ENCODE assay signal across 17 mouse cellular contexts in the genomic region with DNA sequence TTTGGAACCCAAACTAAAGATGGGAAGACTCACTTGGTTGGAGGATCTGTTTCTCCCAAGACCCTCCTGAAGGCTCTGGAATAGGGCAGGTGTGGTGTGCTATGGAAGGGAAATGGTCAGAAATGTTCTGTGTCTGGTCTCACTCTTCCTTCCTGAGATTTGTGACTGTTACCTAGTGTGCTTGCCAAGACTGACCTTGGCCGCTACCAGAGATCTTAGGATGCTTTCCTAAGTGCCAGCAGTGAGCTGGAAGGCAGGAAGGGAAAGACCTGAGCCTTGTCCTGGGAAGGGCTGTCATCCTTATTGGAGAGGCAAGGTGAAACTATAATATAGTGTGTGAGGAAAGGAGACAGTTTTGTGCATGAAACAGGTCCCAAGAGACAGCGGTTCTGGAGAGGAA. TPM values are rescaled to one million over a fixed set of nuclear protein-coding genes. Genes with fewer than 3 reads are reported as not detected.
A peak's percentile ranks its signal among the peaks of the same experiment; 100 is the strongest.
DNase-seq lines count a peak whose midpoint lies in the region; ATAC-seq and TF ChIP-seq lines count a peak whose summit lies in the region.
"Had no signal": no experiment of that assay in that cellular context is flagged by ENCODE, and none has a peak within 500 bp of the region (broad histone marks: within the 10 kb centered on the region; RNA-seq: fewer than 3 reads in every experiment).

No protein-coding gene starts in this region.

- intact Hi-C loops in gastrocnemius, postnatal 14 days (cut with DNase I; ENCODE audit: low total_unique reads), result loop anchor here (5.0 kb wide), 1 partner anchor 34 kb away; a partner anchor contains a TSS

- no peak overlapping the region for H3K9ac ChIP-seq in hindbrain, embryonic 11.5 days (ENCODE audit: low read depth, low read length)
- H3K9ac ChIP-seq in hindbrain, postnatal 0 days (replicated peaks; ENCODE audit: low read length), result no peak overlapping the region
- H3K9ac ChIP-seq in embryonic facial prominence, embryonic 15.5 days, result no peak overlapping the region
- H3K9ac ChIP-seq: liver, embryonic 15.5 days had no signal

- WGBS in hindbrain, embryonic 11.5 days, result 99% methylated on average over 2 of the region's 2 CpGs
- WGBS in hindbrain, postnatal 0 days, result 85% methylated on average over 2 of the region's 2 CpGs
- 92% methylated on average over 2 of the region's 2 CpGs for WGBS in embryonic facial prominence, embryonic 15.5 days
- WGBS in limb, embryonic 10.5 days, result 89% methylated on average over 2 of the region's 2 CpGs

- H3K27me3 ChIP-seq in hindbrain, embryonic 11.5 days (ENCODE audit: control insufficient read depth, insufficient read depth, low read length), result peaks cover 4% of the 10 kb centered on the region; the same call in 1 of the 2 replicates
- no peaks in the 10 kb centered on the region for H3K27me3 ChIP-seq in hindbrain, postnatal 0 days (ENCODE audit: insufficient read depth, low read length)
- no peaks in the 10 kb centered on the region for H3K27me3 ChIP-seq in embryonic facial prominence, embryonic 15.5 days
- peaks cover 28% of the 10 kb centered on the region for H3K27me3 ChIP-seq in limb, embryonic 10.5 days (ENCODE audit: low read depth, poor library complexity, severe bottlenecking)
- H3K27me3 ChIP-seq: Patski had no signal

- H3K4me1 ChIP-seq in hindbrain, embryonic 11.5 days (replicated peaks; ENCODE audit: control insufficient read depth, insufficient read depth, low read length), result peaks cover 14% of the 10 kb centered on the region
- H3K4me1 ChIP-seq in hindbrain, postnatal 0 days (ENCODE audit: insufficient read depth, low read length), result peaks cover 19% of the 10 kb centered on the region
- H3K4me1 ChIP-seq in embryonic facial prominence, embryonic 15.5 days, result peaks cover 33% of the 10 kb centered on the region
- peaks cover 32% of the 10 kb centered on the region for H3K4me1 ChIP-seq in limb, embryonic 10.5 days

- H3K4me2 ChIP-seq in hindbrain, embryonic 11.5 days (replicated peaks; ENCODE audit: low read depth, low read length), result peak overlapping the region; percentile 88
- no peak overlapping the region for H3K4me2 ChIP-seq in hindbrain, postnatal 0 days (ENCODE audit: low read depth, low read length)
- H3K4me2 ChIP-seq in embryonic facial prominence, embryonic 15.5 days (replicated peaks), result peak overlapping the region; percentile 82; the same call in 1 of the 2 replicates
- H3K4me2 ChIP-seq: liver, embryonic 15.5 days had no signal

- no peak for ATAC-seq in hindbrain, embryonic 11.5 days (ENCODE audit: low FRiP score)
- ATAC-seq in hindbrain, postnatal 0 days, result no peak
- ATAC-seq in embryonic facial prominence, embryonic 15.5 days (ENCODE audit: insufficient number of reproducible peaks, low FRiP score, low TSS enrichment, low read depth), result no peak
- ATAC-seq: Patski had no signal

- no peaks in the 10 kb centered on the region for H3K36me3 ChIP-seq in hindbrain, embryonic 11.5 days (ENCODE audit: control insufficient read depth, insufficient read depth, low read length)
- no peaks in the 10 kb centered on the region for H3K36me3 ChIP-seq in hindbrain, postnatal 0 days (ENCODE audit: insufficient read depth, low read length)
- H3K36me3 ChIP-seq in embryonic facial prominence, embryonic 15.5 days, result no peaks in the 10 kb centered on the region
- H3K36me3 ChIP-seq in limb, embryonic 10.5 days, result no peaks in the 10 kb centered on the region
- H3K36me3 ChIP-seq: liver, embryonic 15.5 days had no signal

- no peak for DNase-seq in hindbrain, embryonic 11.5 days (ENCODE audit: low spot score)
- no peak for DNase-seq in hindbrain, postnatal 0 days (ENCODE audit: low spot score)
- peak; percentile 25 for DNase-seq in limb, embryonic 10.5 days (ENCODE audit: low spot score)
- peak; percentile 11 for DNase-seq in neural tube, embryonic 10.5 days (ENCODE audit: extremely low spot score, low spot score)
- no peak for DNase-seq in spleen, postnatal 14 days (ENCODE audit: low spot score in 2 of 2)
- DNase-seq in gastrocnemius, postnatal 4 days (ENCODE audit: low spot score in 2 of 2), result no peak
- DNase-seq in gastrocnemius, postnatal 14 days, result no peak
- DNase-seq: adrenal gland, adult 8-10 months; gastrocnemius, postnatal 10 days; heart, postnatal 10 days; kidney, adult 8-10 months; spleen, adult 18-20 months; thymus, adult 18-20 months had no signal

- no peaks in the 10 kb centered on the region for H3K9me3 ChIP-seq in hindbrain, embryonic 11.5 days (ENCODE audit: control insufficient read depth, low read length)
- no peaks in the 10 kb centered on the region for H3K9me3 ChIP-seq in hindbrain, postnatal 0 days (ENCODE audit: low read length)
- no peaks in the 10 kb centered on the region for H3K9me3 ChIP-seq in embryonic facial prominence, embryonic 15.5 days (replicated peaks)
- H3K9me3 ChIP-seq in limb, embryonic 10.5 days (replicated peaks), result no peaks in the 10 kb centered on the region
- H3K9me3 ChIP-seq: liver, embryonic 15.5 days had no signal

- no peak overlapping the region for H3K27ac ChIP-seq in hindbrain, embryonic 11.5 days (ENCODE audit: low read depth, low read length)
- no peak overlapping the region for H3K27ac ChIP-seq in hindbrain, postnatal 0 days
- no peak overlapping the region for H3K27ac ChIP-seq in embryonic facial prominence, embryonic 15.5 days (replicated peaks)
- H3K27ac ChIP-seq in limb, embryonic 10.5 days, result no peak overlapping the region
- H3K27ac ChIP-seq: liver, embryonic 15.5 days; macrophage had no signal

- no peak overlapping the region for H3K4me3 ChIP-seq in hindbrain, embryonic 11.5 days (ENCODE audit: low read depth, low read length)
- no peak overlapping the region for H3K4me3 ChIP-seq in hindbrain, postnatal 0 days (ENCODE audit: low read length)
- H3K4me3 ChIP-seq in embryonic facial prominence, embryonic 15.5 days (replicated peaks), result no peak overlapping the region
- no peak overlapping the region for H3K4me3 ChIP-seq in limb, embryonic 10.5 days
- H3K4me3 ChIP-seq: liver, embryonic 15.5 days had no signal

- TF ChIP-seq CTCF in hindbrain, postnatal 0 days (IDR thresholded peaks at IDR 0.05; ENCODE audit: low read depth), result no peak

RNA-seq across cellular contexts. Expression of a gene that starts 2.0 kb away (rescaled TPM):
- polyA plus RNA-seq in hindbrain, embryonic 11.5 days (2014; fragmentation: Nextera tagmentation; extraction: Ambion mirVana), result 19.9 and 25.5 TPM in 2 replicates
- total RNA-seq in hindbrain, postnatal 0 days (2014; rRNA removed), result 25.0 and 41.3 TPM in 2 replicates
- 8.8 and 8.9 TPM in 2 replicates for polyA plus RNA-seq in hindbrain, postnatal 0 days (2015; fragmentation: Nextera tagmentation; extraction: Ambion mirVana)
- polyA plus RNA-seq in embryonic facial prominence, embryonic 15.5 days (2015; fragmentation: Nextera tagmentation; extraction: Ambion mirVana), result 19.7 and 20.9 TPM in 2 replicates
- polyA plus RNA-seq in limb, embryonic 10.5 days (2016; fragmentation: Nextera tagmentation; extraction: Ambion mirVana), result 2.8 and 4.8 TPM in 2 replicates
- total RNA-seq in gastrocnemius, postnatal 4 days (2021), result 10 to 100 TPM; 42.9 to 49.7 TPM
- 10 to 100 TPM; 29.5 to 31.4 TPM for total RNA-seq in gastrocnemius, postnatal 14 days (2021)
- polyA plus RNA-seq: macrophage had no signal

RNA-seq across cellular contexts. Expression of a gene that starts 19.7 kb away (rescaled TPM):
- 5.7 and 6.5 TPM in 2 replicates for polyA plus RNA-seq in hindbrain, embryonic 11.5 days (2014; fragmentation: Nextera tagmentation; extraction: Ambion mirVana)
- total RNA-seq in hindbrain, postnatal 0 days (2014; rRNA removed), result 6.8 and 17.0 TPM in 2 replicates
- polyA plus RNA-seq in hindbrain, postnatal 0 days (2015; fragmentation: Nextera tagmentation; extraction: Ambion mirVana), result 7.8 and 8.2 TPM in 2 replicates
- 7.5 and 10.6 TPM in 2 replicates for polyA plus RNA-seq in embryonic facial prominence, embryonic 15.5 days (2015; fragmentation: Nextera tagmentation; extraction: Ambion mirVana)
- 1.0 and 1.2 TPM in 2 replicates for polyA plus RNA-seq in limb, embryonic 10.5 days (2016; fragmentation: Nextera tagmentation; extraction: Ambion mirVana)
- total RNA-seq in gastrocnemius, postnatal 4 days (2021), result under 1 TPM in 1 of 2 experiments, not detected in 1; 0.26 TPM
- total RNA-seq in gastrocnemius, postnatal 14 days (2021), result not detected
- polyA plus RNA-seq: liver, embryonic 15.5 days; macrophage had no signal

RNA-seq across cellular contexts. Expression of a gene that starts 22.5 kb away (rescaled TPM):
- 69.9 and 70.2 TPM in 2 replicates for polyA plus RNA-seq in hindbrain, embryonic 11.5 days (2014; fragmentation: Nextera tagmentation; extraction: Ambion mirVana)
- 86.8 and 131 TPM in 2 replicates for total RNA-seq in hindbrain, postnatal 0 days (2014; rRNA removed)
- 98.7 and 107 TPM in 2 replicates for polyA plus RNA-seq in hindbrain, postnatal 0 days (2015; fragmentation: Nextera tagmentation; extraction: Ambion mirVana)
- polyA plus RNA-seq in embryonic facial prominence, embryonic 15.5 days (2015; fragmentation: Nextera tagmentation; extraction: Ambion mirVana), result 88.1 and 91.2 TPM in 2 replicates
- polyA plus RNA-seq in limb, embryonic 10.5 days (2016; fragmentation: Nextera tagmentation; extraction: Ambion mirVana), result 61.9 and 66.4 TPM in 2 replicates
- total RNA-seq in gastrocnemius, postnatal 4 days (2021), result 10 to 100 TPM; 57.6 to 66.5 TPM
- 10 to 100 TPM; 48.5 to 53.8 TPM for total RNA-seq in gastrocnemius, postnatal 14 days (2021)

RNA-seq across cellular contexts. Expression of a gene that starts 35.0 kb away (rescaled TPM):
- 5.7 and 7.2 TPM in 2 replicates for polyA plus RNA-seq in hindbrain, embryonic 11.5 days (2014; fragmentation: Nextera tagmentation; extraction: Ambion mirVana)
- 25.3 and 31.6 TPM in 2 replicates for total RNA-seq in hindbrain, postnatal 0 days (2014; rRNA removed)
- polyA plus RNA-seq in hindbrain, postnatal 0 days (2015; fragmentation: Nextera tagmentation; extraction: Ambion mirVana), result 10.3 and 11.4 TPM in 2 replicates
- 5.3 and 6.1 TPM in 2 replicates for polyA plus RNA-seq in embryonic facial prominence, embryonic 15.5 days (2015; fragmentation: Nextera tagmentation; extraction: Ambion mirVana)
- 2.2 and 3.4 TPM in 2 replicates for polyA plus RNA-seq in limb, embryonic 10.5 days (2016; fragmentation: Nextera tagmentation; extraction: Ambion mirVana)
- total RNA-seq in gastrocnemius, postnatal 4 days (2021), result 10 to 100 TPM in 1 of 2 experiments, 1 to 10 TPM in 1; 9.4 to 12.0 TPM
- total RNA-seq in gastrocnemius, postnatal 14 days (2021), result 1 to 10 TPM; 8.2 to 9.7 TPM

RNA-seq across cellular contexts. Expression of a gene that starts 35.2 kb away (rescaled TPM):
- 2.2 and 2.4 TPM in 2 replicates for polyA plus RNA-seq in hindbrain, embryonic 11.5 days (2014; fragmentation: Nextera tagmentation; extraction: Ambion mirVana)
- total RNA-seq in hindbrain, postnatal 0 days (2014; rRNA removed), result not detected in 2 replicates
- polyA plus RNA-seq in hindbrain, postnatal 0 days (2015; fragmentation: Nextera tagmentation; extraction: Ambion mirVana), result 1.4 and 1.6 TPM in 2 replicates
- 2.9 and 4.3 TPM in 2 replicates for polyA plus RNA-seq in embryonic facial prominence, embryonic 15.5 days (2015; fragmentation: Nextera tagmentation; extraction: Ambion mirVana)
- 1.6 and 1.7 TPM in 2 replicates for polyA plus RNA-seq in limb, embryonic 10.5 days (2016; fragmentation: Nextera tagmentation; extraction: Ambion mirVana)
- total RNA-seq in gastrocnemius, postnatal 4 days (2021), result under 1 TPM; 0.13 to 0.44 TPM
- under 1 TPM; 0.16 to 0.20 TPM for total RNA-seq in gastrocnemius, postnatal 14 days (2021)

Comparison
In these comparisons a context has a peak if more than half of its experiments do, and no peak if none do; other contexts are left out.
1. DNase-seq: peak in limb, embryonic 10.5 days (single experiment) and neural tube, embryonic 10.5 days (single experiment); none in hindbrain, embryonic 11.5 days (single experiment), hindbrain, postnatal 0 days (single experiment), spleen, postnatal 14 days (0 of 2), gastrocnemius, postnatal 4 days (0 of 2) and gastrocnemius, postnatal 14 days (single experiment).